Mouse (Mus musculus) gastrocnemius, adult 8-10 months (tissue): ENCODE measurements around the gene Prune1. TPM values are rescaled to one million over a fixed set of nuclear protein-coding genes. Genes with fewer than 3 reads are reported as not detected.
"Not testable (repeated sequence)": the region's sequence is repeated elsewhere in the genome, so short reads cannot be mapped to it uniquely, and the experiment has no call there.

ENCODE experiments used
- DNase-seq, 2 experiments: peaks; one replicate each; pipeline ENCODE4 v3.0.0; 2022; ENCODE audit warnings: low spot score in 2 of 2
- total RNA-seq, 4 experiments: library from RNA; stranded (reverse); gene quantifications; 2 replicates each; pipeline ENCODE4 v1.2.4; 2022

Gene Prune1
- total RNA-seq, 4 experiments from 2014 or later = 47.7 to 58.8 (median 53.5) TPM

GRCm38 (mm10) chr3:95213609-95213975 lies 68.3 kb downstream of the Prune1 start:
- no peak for DNase-seq

GRCm38 (mm10) chr3:95212889-95213608 lies 68.8 kb downstream of the Prune1 start:
- not testable (repeated sequence) for DNase-seq

GRCm38 (mm10) chr3:95210585-95210984 lies 71.3 kb downstream of the Prune1 start:
- DNase-seq = no peak

- no peak for DNase-seq
Measured at GRCm38 (mm10) chr3:95208286-95208685, 73.6 kb downstream of the Prune1 start.

GRCm38 (mm10) chr3:95203880-95204279 lies 78.0 kb downstream of the Prune1 start:
- no peak for DNase-seq

Other genes with a start within 250 kb of the Prune1 start
- 100 to 1,000 TPM; 191 to 247 (median 221) TPM for gene Psmd4, start 239.5 kb downstream of the Prune1 start, total RNA-seq
- 10 to 100 TPM; 21.9 to 27.6 (median 24.7) TPM for gene Pip5k1a, start 175.1 kb downstream of the Prune1 start, total RNA-seq
- gene Vps72, start 171.1 kb downstream of the Prune1 start, total RNA-seq = 10 to 100 TPM; 51.9 to 96.7 (median 73.1) TPM
- 100 to 1,000 TPM; 688 to 884 (median 752) TPM for gene Tmod4, start 157.6 kb downstream of the Prune1 start, total RNA-seq
- 10 to 100 TPM; 24.9 to 37.2 (median 33.4) TPM for gene Scnm1, start 148.1 kb downstream of the Prune1 start, total RNA-seq
- 1 to 10 TPM; 6.3 to 8.2 (median 7.3) TPM for gene Lysmd1, start 148.0 kb downstream of the Prune1 start, total RNA-seq
- under 1 TPM; 0.25 to 0.35 (median 0.29) TPM for gene Tnfaip8l2, start 139.7 kb downstream of the Prune1 start, total RNA-seq
- 10 to 100 TPM; 67.3 to 91.3 (median 87.4) TPM for gene Sema6c, start 121.6 kb downstream of the Prune1 start, total RNA-seq
- gene Gabpb2, start 64.2 kb downstream of the Prune1 start, total RNA-seq = 1 to 10 TPM; 7.2 to 9.1 (median 7.6) TPM
- gene Cdc42se1, start 53.3 kb downstream of the Prune1 start, total RNA-seq = 10 to 100 TPM; 13.7 to 18.3 (median 15.0) TPM
- 100 to 1,000 TPM in 1 of 4 experiments, 10 to 100 TPM in 3; 69.6 to 108 (median 87.4) TPM for gene Mllt11, start 49.9 kb downstream of the Prune1 start, total RNA-seq
- gene Gm128, start 40.5 kb downstream of the Prune1 start, total RNA-seq = not detected
- not detected for gene Bnipl, start 30.9 kb downstream of the Prune1 start, total RNA-seq
- 10 to 100 TPM; 25.4 to 29.7 (median 27.8) TPM for gene Mindy1, start 731 bp downstream of the Prune1 start, total RNA-seq
- gene Anxa9, start 25.1 kb upstream of the Prune1 start, total RNA-seq = not detected
- gene Cers2, start 32.7 kb upstream of the Prune1 start, total RNA-seq = 10 to 100 TPM; 13.1 to 16.7 (median 15.3) TPM
- 10 to 100 TPM in 2 of 4 experiments, 1 to 10 TPM in 2; 8.4 to 10.7 (median 10.1) TPM for gene Setdb1, start 75.1 kb upstream of the Prune1 start, total RNA-seq
- gene 4930558C23Rik, start 120.8 kb upstream of the Prune1 start, total RNA-seq = under 1 TPM in 1 of 4 experiments, not detected in 3; 0.92 TPM
- gene Arnt, start 152.3 kb upstream of the Prune1 start, total RNA-seq = 10 to 100 TPM; 45.0 to 51.9 (median 46.6) TPM
- gene Ctsk, start 217.2 kb upstream of the Prune1 start, total RNA-seq = 1 to 10 TPM; 1.5 to 5.8 (median 3.1) TPM
- 1 to 10 TPM in 2 of 4 experiments, under 1 TPM in 2; 0.61 to 3.8 (median 2.0) TPM for gene Ctss, start 244.7 kb upstream of the Prune1 start, total RNA-seq